Mouse (Mus musculus): Measurements from ENCODE around the gene Dars. TPM values are rescaled to one million over a fixed set of nuclear protein-coding genes. Genes with fewer than 3 reads are reported as not detected.

The Dars gene
- 47.3 and 58.1 TPM in 2 replicates for polyA plus RNA-seq (2014; fragmentation: Nextera tagmentation; extraction: Ambion mirVana)

- peak within 1 kb of the TSS; percentile 79 to 89 for H3K4me3 ChIP-seq (ENCODE audit: control insufficient read depth in 1 of 2, insufficient read depth in 1 of 2, low read depth in 1 of 2, low read length in 2 of 2)
- H3K4me2 ChIP-seq (ENCODE audit: low read length) = peak within 1 kb of the TSS; percentile 77
- H3K27me3 ChIP-seq (ENCODE audit: control insufficient read depth, insufficient read depth, low read length) = no peaks in the 10 kb centered on the region
- WGBS = under 1% methylated on average over 68 of the region's 68 CpGs
- peak within 1 kb of the TSS; percentile 94 for H3K9ac ChIP-seq (ENCODE audit: low read length)
- H3K36me3 ChIP-seq (ENCODE audit: control insufficient read depth, insufficient read depth, low read length) = peaks cover 25% of the 10 kb centered on the region
- no peaks in the 10 kb centered on the region; a peak in 1 of 4 replicates for H3K4me1 ChIP-seq (ENCODE audit: control insufficient read depth in 2 of 2, insufficient read depth in 2 of 2, low read length in 2 of 2)
- no peaks in the 10 kb centered on the region for H3K9me3 ChIP-seq (ENCODE audit: control insufficient read depth, low read length)
- peak; percentile 93 for ATAC-seq (ENCODE audit: insufficient number of reproducible peaks, insufficient read depth, low FRiP score, low read depth)
- peak within 1 kb of the TSS; percentile 89 to 93 for H3K27ac ChIP-seq (replicated peaks in 1 of 2; ENCODE audit: control insufficient read depth in 1 of 2, insufficient read depth in 1 of 2, low read depth in 2 of 2, low read length in 2 of 2)
Measured at GRCm38 (mm10) chr1:128416584-128417532, at the start of gene Dars. Dars (minus strand) TSS chr1:128417368.

GRCm38 (mm10) chr1:128466828-128467227, 49.7 kb upstream of the Dars start:
- H3K4me2 ChIP-seq (ENCODE audit: low read length) = no peak overlapping the region
- WGBS = 61% methylated on average over 1 of the region's 1 CpGs
- H3K9ac ChIP-seq (ENCODE audit: low read length) = no peak overlapping the region
- no peaks in the 10 kb centered on the region for H3K9me3 ChIP-seq (ENCODE audit: control insufficient read depth, low read length)
- ATAC-seq (ENCODE audit: insufficient number of reproducible peaks, insufficient read depth, low FRiP score, low read depth) = no peak
- peaks cover 0 to 1% of the 10 kb centered on the region in 2 experiments; a peak in 2 of 4 replicates for H3K4me1 ChIP-seq (ENCODE audit: control insufficient read depth in 2 of 2, insufficient read depth in 2 of 2, low read length in 2 of 2)
- no peak overlapping the region for H3K27ac ChIP-seq (replicated peaks in 1 of 2; ENCODE audit: control insufficient read depth in 1 of 2, insufficient read depth in 1 of 2, low read depth in 2 of 2, low read length in 2 of 2)
- no peaks in the 10 kb centered on the region for H3K36me3 ChIP-seq (ENCODE audit: control insufficient read depth, insufficient read depth, low read length)
- no peak overlapping the region for H3K4me3 ChIP-seq (ENCODE audit: control insufficient read depth in 1 of 2, insufficient read depth in 1 of 2, low read depth in 1 of 2, low read length in 2 of 2)
- 0 out of 2 replicates have a peak, but pooled peaks cover 3% of the 10 kb centered on the region for H3K27me3 ChIP-seq (ENCODE audit: control insufficient read depth, insufficient read depth, low read length)

GRCm38 (mm10) chr1:128463478-128463877, 46.3 kb upstream of the Dars start:
- Histone ChIP-seq H3K36me3 (ENCODE audit: control insufficient read depth, insufficient read depth, low read length) (no peaks in the 10 kb centered on the region), H3K9me3 (ENCODE audit: control insufficient read depth, low read length) (no peaks in the 10 kb centered on the region), H3K9ac (ENCODE audit: low read length) (no peak overlapping the region), H3K4me2 (ENCODE audit: low read length) (no peak overlapping the region), H3K27ac (replicated peaks in 1 of 2; ENCODE audit: control insufficient read depth in 1 of 2, insufficient read depth in 1 of 2, low read depth in 2 of 2, low read length in 2 of 2) (no peak overlapping the region), H3K27me3 (ENCODE audit: control insufficient read depth, insufficient read depth, low read length) (no peaks in the 10 kb centered on the region), H3K4me1 (ENCODE audit: control insufficient read depth in 2 of 2, insufficient read depth in 2 of 2, low read length in 2 of 2) (no peaks in the 10 kb centered on the region), H3K4me3 (ENCODE audit: control insufficient read depth in 1 of 2, insufficient read depth in 1 of 2, low read depth in 1 of 2, low read length in 2 of 2) (no peak overlapping the region)
- ATAC-seq (ENCODE audit: insufficient number of reproducible peaks, insufficient read depth, low FRiP score, low read depth) = no peak
- 80% methylated on average over 5 of the region's 5 CpGs for WGBS

DNA sequence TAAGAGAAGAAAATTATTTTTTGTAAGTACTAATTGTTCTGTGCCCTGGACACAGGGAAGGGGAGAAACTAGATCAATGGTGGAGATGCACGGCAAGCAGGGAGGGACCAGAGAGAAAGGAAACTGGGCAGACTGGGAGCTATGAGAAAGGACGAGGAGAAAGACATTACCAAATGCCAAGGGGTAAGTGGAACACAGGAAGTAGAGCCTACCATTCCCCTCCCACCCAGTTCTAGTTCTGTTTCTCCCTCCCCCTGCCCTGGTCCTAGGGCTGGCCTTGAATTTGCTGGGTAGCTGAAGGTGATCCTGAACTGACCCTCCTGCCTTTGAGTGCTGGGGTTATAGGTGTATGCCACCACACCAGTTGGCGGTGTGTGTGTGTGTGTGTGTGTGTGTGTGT, 45.2 kb upstream of the Dars start:
- Histone ChIP-seq H3K36me3 (ENCODE audit: control insufficient read depth, insufficient read depth, low read length) (no peaks in the 10 kb centered on the region), H3K27ac (replicated peaks in 1 of 2; ENCODE audit: control insufficient read depth in 1 of 2, insufficient read depth in 1 of 2, low read depth in 2 of 2, low read length in 2 of 2) (no peak overlapping the region), H3K27me3 (ENCODE audit: control insufficient read depth, insufficient read depth, low read length) (no peaks in the 10 kb centered on the region), H3K4me1 (ENCODE audit: control insufficient read depth in 2 of 2, insufficient read depth in 2 of 2, low read length in 2 of 2) (peaks cover 0 to 3% of the 10 kb centered on the region in 2 experiments; a peak in 1 of 4 replicates), H3K9ac (ENCODE audit: low read length) (no peak overlapping the region), H3K4me2 (ENCODE audit: low read length) (no peak overlapping the region), H3K4me3 (ENCODE audit: control insufficient read depth in 1 of 2, insufficient read depth in 1 of 2, low read depth in 1 of 2, low read length in 2 of 2) (no peak overlapping the region), H3K9me3 (ENCODE audit: control insufficient read depth, low read length) (no peaks in the 10 kb centered on the region)
- ATAC-seq (ENCODE audit: insufficient number of reproducible peaks, insufficient read depth, low FRiP score, low read depth) = no peak
- 64% methylated on average over 3 of the region's 3 CpGs for WGBS

DNA sequence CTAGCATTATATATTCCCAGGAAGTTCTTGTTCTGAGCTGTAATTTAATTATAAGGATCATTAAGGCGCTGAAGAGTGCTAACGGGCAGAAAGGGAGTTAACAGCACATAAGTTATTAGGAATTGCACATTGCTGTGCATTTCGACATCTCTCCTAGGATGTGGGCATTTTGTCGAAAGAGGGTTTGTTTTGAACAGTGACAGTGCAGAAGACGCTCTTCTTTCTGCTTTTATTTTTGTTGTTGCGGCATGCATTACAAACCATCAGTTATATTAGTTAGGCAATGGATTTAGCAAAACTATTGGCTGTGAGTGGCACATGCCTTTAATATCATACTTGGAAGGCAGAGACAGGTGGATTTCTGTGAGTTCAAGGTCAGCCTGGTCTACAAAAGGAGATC, 43.6 kb upstream of the Dars start:
- WGBS = 87% methylated on average over 6 of the region's 6 CpGs
- no peak overlapping the region for H3K9ac ChIP-seq (ENCODE audit: low read length)
- peaks cover 2 to 9% of the 10 kb centered on the region in 2 experiments; a peak in 3 of 4 replicates for H3K4me1 ChIP-seq (ENCODE audit: control insufficient read depth in 2 of 2, insufficient read depth in 2 of 2, low read length in 2 of 2)
- no peak overlapping the region for H3K4me2 ChIP-seq (ENCODE audit: low read length)
- no peaks in the 10 kb centered on the region for H3K36me3 ChIP-seq (ENCODE audit: control insufficient read depth, insufficient read depth, low read length)
- H3K27me3 ChIP-seq (ENCODE audit: control insufficient read depth, insufficient read depth, low read length) = no peaks in the 10 kb centered on the region
- H3K4me3 ChIP-seq (ENCODE audit: control insufficient read depth in 1 of 2, insufficient read depth in 1 of 2, low read depth in 1 of 2, low read length in 2 of 2) = no peak overlapping the region
- ATAC-seq (ENCODE audit: insufficient number of reproducible peaks, insufficient read depth, low FRiP score, low read depth) = no peak
- H3K27ac ChIP-seq (replicated peaks in 1 of 2; ENCODE audit: control insufficient read depth in 1 of 2, insufficient read depth in 1 of 2, low read depth in 2 of 2, low read length in 2 of 2) = no peak overlapping the region
- no peaks in the 10 kb centered on the region for H3K9me3 ChIP-seq (ENCODE audit: control insufficient read depth, low read length)

DNA sequence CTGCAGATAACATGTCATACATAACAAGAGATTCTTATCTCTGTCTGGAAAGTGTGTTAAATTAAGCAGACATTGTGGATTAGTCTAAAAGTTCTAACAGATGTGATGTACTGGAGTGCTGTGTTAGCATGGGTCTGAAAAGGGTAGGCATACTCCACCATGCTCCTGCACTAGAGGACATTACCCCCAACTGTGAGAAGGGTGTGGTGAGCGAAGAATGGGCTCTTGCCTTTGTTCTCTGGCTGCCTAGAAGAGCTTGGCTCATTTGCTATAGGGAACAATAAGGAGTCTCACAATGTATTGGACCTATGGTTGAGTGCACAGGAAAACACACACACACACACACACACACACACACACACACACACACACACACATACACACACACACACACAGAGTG, 42.3 kb upstream of the Dars start:
- no peak overlapping the region for H3K27ac ChIP-seq (replicated peaks in 1 of 2; ENCODE audit: control insufficient read depth in 1 of 2, insufficient read depth in 1 of 2, low read depth in 2 of 2, low read length in 2 of 2)
- H3K9ac ChIP-seq (ENCODE audit: low read length) = no peak overlapping the region
- no peak for ATAC-seq (ENCODE audit: insufficient number of reproducible peaks, insufficient read depth, low FRiP score, low read depth)
- no peak overlapping the region for H3K4me2 ChIP-seq (ENCODE audit: low read length)
- no peak overlapping the region for H3K4me3 ChIP-seq (ENCODE audit: control insufficient read depth in 1 of 2, insufficient read depth in 1 of 2, low read depth in 1 of 2, low read length in 2 of 2)
- no peaks in the 10 kb centered on the region for H3K9me3 ChIP-seq (ENCODE audit: control insufficient read depth, low read length)
- H3K36me3 ChIP-seq (ENCODE audit: control insufficient read depth, insufficient read depth, low read length) = no peaks in the 10 kb centered on the region
- H3K27me3 ChIP-seq (ENCODE audit: control insufficient read depth, insufficient read depth, low read length) = no peaks in the 10 kb centered on the region
- peaks cover 2 to 9% of the 10 kb centered on the region in 2 experiments; a peak in 3 of 4 replicates for H3K4me1 ChIP-seq (ENCODE audit: control insufficient read depth in 2 of 2, insufficient read depth in 2 of 2, low read length in 2 of 2)
- WGBS = 73% methylated on average over 1 of the region's 1 CpGs

DNA sequence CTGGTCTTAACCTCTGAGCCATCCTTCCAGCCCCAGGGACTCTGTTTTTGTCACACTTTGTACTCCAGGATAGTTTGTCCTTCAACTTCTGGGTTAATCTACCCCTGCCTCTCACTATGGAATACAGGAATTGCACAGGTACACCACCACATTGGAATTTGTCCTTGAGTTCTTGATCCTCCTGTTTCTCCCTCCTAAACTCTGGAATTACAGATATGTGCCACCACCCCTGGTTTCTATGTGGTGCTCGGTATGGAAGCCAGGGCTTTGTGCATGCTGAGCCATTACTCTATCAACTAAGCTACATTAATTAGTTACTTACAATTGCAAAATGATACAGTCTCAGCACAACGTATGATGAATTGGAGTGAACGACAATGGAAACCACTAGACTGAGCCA, 41.8 kb upstream of the Dars start:
- H3K27me3 ChIP-seq (ENCODE audit: control insufficient read depth, insufficient read depth, low read length) = no peaks in the 10 kb centered on the region
- H3K4me2 ChIP-seq (ENCODE audit: low read length) = no peak overlapping the region
- ATAC-seq (ENCODE audit: insufficient number of reproducible peaks, insufficient read depth, low FRiP score, low read depth) = no peak

More for the DNA sequence above, 41.8 kb upstream of the Dars start:
- no peaks in the 10 kb centered on the region for H3K36me3 ChIP-seq (ENCODE audit: control insufficient read depth, insufficient read depth, low read length)
- H3K27ac ChIP-seq (replicated peaks in 1 of 2; ENCODE audit: control insufficient read depth in 1 of 2, insufficient read depth in 1 of 2, low read depth in 2 of 2, low read length in 2 of 2) = no peak overlapping the region
- H3K9ac ChIP-seq (ENCODE audit: low read length) = no peak overlapping the region
- H3K9me3 ChIP-seq (ENCODE audit: control insufficient read depth, low read length) = no peaks in the 10 kb centered on the region
- 61% methylated on average over 3 of the region's 3 CpGs for WGBS
- H3K4me1 ChIP-seq (ENCODE audit: control insufficient read depth in 2 of 2, insufficient read depth in 2 of 2, low read length in 2 of 2) = peaks cover 2 to 9% of the 10 kb centered on the region in 2 experiments; a peak in 3 of 4 replicates
- H3K4me3 ChIP-seq (ENCODE audit: control insufficient read depth in 1 of 2, insufficient read depth in 1 of 2, low read depth in 1 of 2, low read length in 2 of 2) = no peak overlapping the region

All from heart, embryonic 14.5 days (tissue).